Mouse (Mus musculus): ENCODE data around the gene Ces1e. TPM values are rescaled to one million over a fixed set of nuclear protein-coding genes. Genes with fewer than 3 reads are reported as not detected.

The Ces1e gene
- total and polyA plus RNA-seq, 3 experiments: not detected

DNA sequence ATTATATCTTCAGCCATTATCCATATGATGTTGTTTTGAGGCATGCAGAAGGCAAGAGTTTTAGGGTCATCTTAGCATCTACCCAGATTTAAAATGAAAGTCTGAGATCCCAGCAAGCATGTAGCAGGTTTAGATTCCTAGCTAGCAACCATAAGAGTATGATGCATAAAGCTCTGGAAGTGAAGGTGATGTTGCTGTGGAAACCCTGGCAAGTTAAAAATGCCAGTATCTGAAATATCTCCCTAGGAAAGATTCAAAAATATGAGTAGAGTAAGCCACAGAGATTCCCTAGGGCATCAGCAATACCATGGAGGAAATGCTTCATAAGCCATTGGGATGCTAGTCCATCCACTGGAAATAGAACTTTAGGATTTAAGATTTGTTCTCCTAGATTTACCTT is 10.5 kb upstream of the Ces1e start:
- Histone ChIP-seq H3K9me3 (replicated peaks; ENCODE audit: insufficient read depth, low read length) (no peaks in the 10 kb centered on the region), H3K9ac (ENCODE audit: control insufficient read depth, low read depth, low read length, poor library complexity, severe bottlenecking) (no peak overlapping the region), H3K4me3 (ENCODE audit: control insufficient read depth in 1 of 2, insufficient read depth in 1 of 2, low read depth in 2 of 2, low read length in 2 of 2) (no peak overlapping the region), H3K27me3 (ENCODE audit: control insufficient read depth in 1 of 2, insufficient read depth in 2 of 2, low read length in 2 of 2) (no peaks in the 10 kb centered on the region), H3K79me2 (ENCODE audit: control insufficient read depth, insufficient read depth, low read length, poor library complexity) (no peaks in the 10 kb centered on the region), H3K27ac (ENCODE audit: control insufficient read depth, low read depth, low read length) (no peak overlapping the region), H3K36me3 (ENCODE audit: control insufficient read depth in 1 of 2, insufficient read depth in 2 of 2, low read length in 2 of 2) (no peaks in the 10 kb centered on the region), H3K4me1 (ENCODE audit: control insufficient read depth in 1 of 2, insufficient read depth in 2 of 2, low read length in 2 of 2) (no peaks in the 10 kb centered on the region)
- TF ChIP-seq TCF12 (IDR thresholded peaks at IDR 0.05; ENCODE audit: low read depth, low read length) (no peak), MYB (IDR thresholded peaks at IDR 0.05; ENCODE audit: low read depth, low read length) (no peak), NELFE (IDR thresholded peaks at IDR 0.05; ENCODE audit: low read depth, low read length) (no peak), MEF2A (IDR thresholded peaks at IDR 0.05; ENCODE audit: extremely low read depth, insufficient replicate concordance, low read depth, low read length, poor library complexity, severe bottlenecking) (no peak), RCOR1 (IDR thresholded peaks at IDR 0.05; ENCODE audit: low read depth, low read length) (no peak), NRF1 (IDR thresholded peaks at IDR 0.05; ENCODE audit: insufficient read depth, low read depth, low read length, poor library complexity, severe bottlenecking) (no peak), GATA1 (IDR thresholded peaks at IDR 0.05; ENCODE audit: low read depth, low read length) (no peak), MAX (IDR thresholded peaks at IDR 0.05; ENCODE audit: low read length) (no peak), GABPA (IDR thresholded peaks at IDR 0.05; ENCODE audit: low read depth, low read length) (no peak), TAL1 (IDR thresholded peaks at IDR 0.05; ENCODE audit: low read length) (no peak)
- no peak for DNase-seq (ENCODE audit: low read depth, low spot score)

DNA sequence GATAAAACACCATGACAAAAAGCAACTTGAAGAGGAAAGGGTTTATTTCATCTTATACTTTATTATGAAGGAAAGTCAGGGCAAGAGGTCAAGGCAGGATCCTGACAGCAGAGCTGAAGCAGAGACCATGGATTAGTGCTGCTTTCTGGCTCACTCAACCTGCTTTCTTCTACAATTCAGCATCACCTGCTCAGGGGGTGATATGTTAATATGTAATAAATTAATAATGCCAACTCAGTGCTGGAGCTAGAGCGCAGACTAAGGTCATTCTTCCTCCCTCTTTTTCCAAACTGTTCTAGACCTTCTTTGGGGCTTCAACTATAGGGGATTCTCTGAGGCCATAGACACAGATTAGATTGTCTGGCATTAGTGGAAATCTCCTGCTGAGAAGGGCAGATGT is 6.3 kb upstream of the Ces1e start:
- H3K9me3 ChIP-seq (replicated peaks; ENCODE audit: insufficient read depth, low read length): no peaks in the 10 kb centered on the region
- TF ChIP-seq MEF2A (IDR thresholded peaks at IDR 0.05; ENCODE audit: extremely low read depth, insufficient replicate concordance, low read depth, low read length, poor library complexity, severe bottlenecking) (no peak), MYB (IDR thresholded peaks at IDR 0.05; ENCODE audit: low read depth, low read length) (no peak), CTCF (IDR thresholded peaks at IDR 0.05 in 2 of 3, conservative IDR thresholded peaks at IDR 0.05 in 1 of 3; ENCODE audit: control insufficient read depth in 1 of 3, insufficient read depth in 1 of 3, low read depth in 2 of 3, low read length in 3 of 3, poor library complexity in 1 of 3, severe bottlenecking in 1 of 3) (no peak), MAFK (IDR thresholded peaks at IDR 0.05; ENCODE audit: borderline replicate concordance, low read depth, low read length) (no peak), NELFE (IDR thresholded peaks at IDR 0.05; ENCODE audit: low read depth, low read length) (no peak), TBP (IDR thresholded peaks at IDR 0.05; ENCODE audit: low read depth, low read length) (no peak), USF2 (IDR thresholded peaks at IDR 0.05; ENCODE audit: borderline replicate concordance in 1 of 2, insufficient read depth in 1 of 2, low read depth in 1 of 2, low read length in 2 of 2) (no peak), ZKSCAN1 (IDR thresholded peaks at IDR 0.05; ENCODE audit: low read depth, low read length) (no peak), USF1 (IDR thresholded peaks at IDR 0.05; ENCODE audit: low read depth, low read length) (no peak), TAL1 (IDR thresholded peaks at IDR 0.05; ENCODE audit: low read length) (no peak)
- no peaks in the 10 kb centered on the region for H3K79me2 ChIP-seq (ENCODE audit: control insufficient read depth, insufficient read depth, low read length, poor library complexity)
- no peak overlapping the region for H3K9ac ChIP-seq (ENCODE audit: control insufficient read depth, low read depth, low read length, poor library complexity, severe bottlenecking)
- DNase-seq (ENCODE audit: low read depth, low spot score): no peak
- H3K27me3 ChIP-seq (ENCODE audit: control insufficient read depth in 1 of 2, insufficient read depth in 2 of 2, low read length in 2 of 2): no peaks in the 10 kb centered on the region
- no peak overlapping the region for H3K27ac ChIP-seq (ENCODE audit: control insufficient read depth, low read depth, low read length)
- no peak overlapping the region for H3K4me3 ChIP-seq (ENCODE audit: control insufficient read depth in 1 of 2, insufficient read depth in 1 of 2, low read depth in 2 of 2, low read length in 2 of 2)
- H3K4me1 ChIP-seq (ENCODE audit: control insufficient read depth in 1 of 2, insufficient read depth in 2 of 2, low read length in 2 of 2): no peaks in the 10 kb centered on the region
- no peaks in the 10 kb centered on the region for H3K36me3 ChIP-seq (ENCODE audit: control insufficient read depth in 1 of 2, insufficient read depth in 2 of 2, low read length in 2 of 2)
